28 mouse cellular contexts compared by ENCODE assay signal in genomic region chr2:43478494-43478893, GRCm38 (mm10).
"Had no signal": no experiment of that assay in that cellular context is flagged by ENCODE, and none has a peak within 500 bp of the region (broad histone marks: within the 10 kb centered on the region; RNA-seq: fewer than 3 reads in every experiment).

No protein-coding gene starts in this region.

- H3K9ac ChIP-seq: embryonic facial prominence, embryonic 12.5 days; embryonic facial prominence, embryonic 13.5 days; embryonic facial prominence, embryonic 15.5 days; forebrain, embryonic 12.5 days; forebrain, embryonic 13.5 days; forebrain, embryonic 15.5 days; forebrain, postnatal 0 days had no signal

- DNase-seq: cerebellum, adult 18-20 months; cerebellum, adult 2 months; cerebellum, adult 8-10 months; cerebellum, adult 9-10 months; cerebellum, adult 9-11 months; cerebellum, postnatal 10 days; cerebellum, postnatal 14 days; cerebellum, postnatal 25 days; cerebellum, postnatal 36 days; embryo, embryonic 11 days; forebrain, postnatal 0 days; gastrocnemius, adult 2 months; gastrocnemius, postnatal 10 days; gastrocnemius, postnatal 14 days; gastrocnemius, postnatal 25 days; gastrocnemius, postnatal 36 days; heart, adult 11 months had no signal

- ATAC-seq: forebrain, embryonic 13.5 days; forebrain, embryonic 14.5 days; forebrain, embryonic 15.5 days; forebrain, embryonic 16.5 days; forebrain, postnatal 0 days had no signal

- H3K27me3 ChIP-seq: embryonic facial prominence, embryonic 12.5 days; embryonic facial prominence, embryonic 13.5 days; embryonic facial prominence, embryonic 15.5 days; forebrain, embryonic 12.5 days; forebrain, embryonic 13.5 days; forebrain, embryonic 15.5 days had no signal

- H3K4me1 ChIP-seq: embryonic facial prominence, embryonic 10.5 days; embryonic facial prominence, embryonic 12.5 days; embryonic facial prominence, embryonic 13.5 days; embryonic facial prominence, embryonic 15.5 days; forebrain, embryonic 10.5 days; forebrain, embryonic 12.5 days; forebrain, embryonic 13.5 days; forebrain, embryonic 15.5 days had no signal

- H3K4me2 ChIP-seq: embryonic facial prominence, embryonic 12.5 days; embryonic facial prominence, embryonic 13.5 days; embryonic facial prominence, embryonic 15.5 days; forebrain, embryonic 12.5 days; forebrain, embryonic 13.5 days; forebrain, embryonic 15.5 days had no signal

- H3K27ac ChIP-seq: embryonic facial prominence, embryonic 10.5 days; embryonic facial prominence, embryonic 12.5 days; embryonic facial prominence, embryonic 13.5 days; embryonic facial prominence, embryonic 15.5 days; forebrain, embryonic 10.5 days; forebrain, embryonic 12.5 days; forebrain, embryonic 13.5 days; forebrain, embryonic 15.5 days; gastrocnemius, adult 2 months had no signal

- H3K36me3 ChIP-seq: embryonic facial prominence, embryonic 10.5 days; embryonic facial prominence, embryonic 12.5 days; embryonic facial prominence, embryonic 13.5 days; embryonic facial prominence, embryonic 15.5 days; forebrain, embryonic 10.5 days; forebrain, embryonic 12.5 days; forebrain, embryonic 15.5 days had no signal

- H3K4me3 ChIP-seq: embryonic facial prominence, embryonic 10.5 days; embryonic facial prominence, embryonic 12.5 days; embryonic facial prominence, embryonic 13.5 days; embryonic facial prominence, embryonic 15.5 days; erythroblast, embryonic 14.5 days; forebrain, embryonic 10.5 days; forebrain, embryonic 12.5 days; forebrain, embryonic 13.5 days; forebrain, embryonic 15.5 days; gastrocnemius, adult 2 months had no signal

- H3K9me3 ChIP-seq: embryonic facial prominence, embryonic 10.5 days; embryonic facial prominence, embryonic 12.5 days; embryonic facial prominence, embryonic 13.5 days; embryonic facial prominence, embryonic 15.5 days; forebrain, embryonic 10.5 days; forebrain, embryonic 12.5 days; forebrain, embryonic 13.5 days; forebrain, embryonic 15.5 days had no signal
